Mouse (Mus musculus) heart, adult 8-10 months (tissue): ENCODE data around the gene Fermt1. TPM values are rescaled to one million over a fixed set of nuclear protein-coding genes. Genes with fewer than 3 reads are reported as not detected.

Experiments
- DNase-seq: peaks from one replicate; pipeline ENCODE4 v3.0.0; 2022; ENCODE audit warnings: low spot score
- total RNA-seq, 4 experiments: library from RNA; stranded (reverse); gene quantifications; 2 replicates each; pipeline ENCODE4 v1.2.4; 2022

The Fermt1 gene
- total RNA-seq, 4 experiments from 2014 or later, result not detected

DNA sequence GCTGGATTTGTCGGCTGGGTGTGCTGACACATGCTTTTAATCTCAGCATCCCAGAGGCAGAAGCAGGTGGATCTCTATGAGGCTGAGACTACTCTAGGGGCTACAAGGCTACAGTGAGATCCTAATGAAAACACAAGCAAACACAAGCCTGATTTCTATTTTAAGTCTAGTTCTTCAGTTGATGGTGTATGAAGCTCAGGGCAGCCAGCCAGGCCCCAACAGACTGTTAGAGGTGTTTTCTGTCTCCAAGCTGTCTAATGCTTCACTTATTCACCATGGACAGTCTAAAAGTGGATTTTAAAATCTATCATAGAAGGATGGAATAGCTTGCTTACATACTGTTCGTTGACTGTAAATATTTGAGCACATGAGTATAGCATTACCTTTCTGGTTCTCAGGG is 84.2 kb downstream of the Fermt1 start:
- DNase-seq, result no peak

DNA sequence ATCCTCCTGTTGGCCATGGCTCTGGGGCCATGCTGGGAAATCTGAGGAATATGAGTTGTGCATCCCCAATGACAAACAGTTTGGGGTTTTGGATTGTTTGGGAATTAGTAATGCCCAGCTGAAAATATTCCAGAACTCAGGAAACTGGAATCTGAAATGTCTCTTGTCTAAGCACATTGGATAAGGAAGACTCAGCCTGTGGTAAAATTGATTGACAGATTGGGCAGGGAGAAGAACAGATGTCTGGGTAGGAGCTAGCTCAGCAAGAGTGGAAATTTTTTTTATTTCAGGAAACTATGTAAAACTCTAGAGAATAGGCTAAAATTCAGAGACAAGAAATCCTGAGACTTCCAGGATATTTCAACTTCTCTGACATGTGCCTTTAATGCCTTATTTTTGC is 85.3 kb downstream of the Fermt1 start:
- no peak for DNase-seq

DNA sequence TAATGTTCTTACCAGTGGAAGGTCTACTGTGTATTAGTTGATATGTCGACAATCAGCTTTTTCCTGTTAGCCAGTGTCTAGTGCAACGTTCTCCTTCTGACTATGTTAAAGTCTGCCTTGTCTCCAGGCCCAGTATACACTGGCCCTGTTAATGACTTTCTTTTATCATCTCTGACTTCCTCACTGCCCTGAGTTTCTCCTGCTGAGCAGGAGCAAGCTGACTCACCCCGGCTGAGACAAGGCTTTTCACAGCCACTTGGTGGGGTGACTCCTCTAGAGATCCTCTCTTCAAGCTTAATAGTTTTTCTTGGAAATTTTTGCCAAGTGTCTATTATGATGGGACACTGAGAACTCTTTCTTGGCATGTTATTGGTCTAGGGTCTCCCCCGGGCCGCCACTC is 89.4 kb downstream of the Fermt1 start:
- DNase-seq, result no peak

Other genes with a start within 250 kb of the Fermt1 start
- gene Chgb, start 164.6 kb downstream of the Fermt1 start, total RNA-seq, result 1 to 10 TPM in 2 of 4 experiments, under 1 TPM in 2; 0.49 to 1.1 (median 0.78) TPM
- 1 to 10 TPM; 5.2 to 6.9 (median 6.4) TPM for gene Trmt6, start 129.9 kb downstream of the Fermt1 start, total RNA-seq
- gene Mcm8, start 129.8 kb downstream of the Fermt1 start, total RNA-seq, result 1 to 10 TPM; 2.5 to 3.1 (median 2.6) TPM
- 10 to 100 TPM; 18.9 to 23.1 (median 20.9) TPM for gene Crls1, start 99.2 kb downstream of the Fermt1 start, total RNA-seq
- gene Lrrn4, start 65.0 kb downstream of the Fermt1 start, total RNA-seq, result 1 to 10 TPM; 3.5 to 9.4 (median 5.5) TPM